Mouse (Mus musculus) heart, adult 9 months (tissue): ENCODE results near the gene Nt5dc1.
"Not testable (repeated sequence)": the region's sequence is repeated elsewhere in the genome, so short reads cannot be mapped to it uniquely, and the experiment has no call there.

Experiments used
- DNase-seq, 2 experiments: peaks; one replicate each; pipeline ENCODE4 v3.0.0; 2022; ENCODE audit warnings: low spot score in 2 of 2

The Nt5dc1 gene

GRCm38 (mm10) chr10:34312536-34312935 lies 105.8 kb downstream of the Nt5dc1 start:
- DNase-seq = no peak

DNA sequence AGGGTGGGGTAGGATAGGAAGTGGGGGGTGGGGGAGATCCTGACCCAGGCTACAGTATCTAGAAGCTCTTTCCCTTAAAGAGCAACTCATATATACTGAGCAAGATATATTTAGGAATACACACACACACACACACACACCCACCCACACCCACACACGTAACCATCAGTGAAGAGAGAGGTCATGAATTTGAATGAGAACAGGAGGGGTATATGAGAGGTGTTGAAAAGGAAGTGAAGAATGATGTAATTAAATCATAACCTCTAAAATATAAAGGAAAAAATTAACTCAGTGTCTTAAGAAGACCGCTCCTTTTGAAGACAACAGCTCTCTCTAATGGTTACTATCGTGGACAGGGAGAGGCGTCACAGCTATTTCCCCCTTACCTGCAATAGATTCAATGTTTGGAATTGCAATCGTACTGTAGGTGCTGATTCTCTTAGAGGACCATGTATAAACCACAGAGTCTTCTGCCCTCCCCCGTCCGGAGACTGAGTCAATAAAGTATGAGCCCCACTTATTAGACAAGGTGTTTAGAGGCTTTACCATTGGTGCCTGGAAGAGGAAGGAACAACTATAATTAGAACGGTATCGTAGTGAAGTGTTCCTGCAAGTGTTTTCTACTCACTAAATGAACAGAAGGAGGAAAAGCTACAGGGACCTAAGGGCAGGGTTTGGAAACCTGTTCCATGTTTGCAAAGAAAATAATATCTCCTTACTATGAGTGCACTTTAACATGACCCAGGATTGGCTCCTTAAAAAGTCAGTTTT lies 108.3 kb downstream of the Nt5dc1 start:
- no peak for DNase-seq

- no peak for DNase-seq
Measured at GRCm38 (mm10) chr10:34307070-34307469, 111.3 kb downstream of the Nt5dc1 start.

DNA sequence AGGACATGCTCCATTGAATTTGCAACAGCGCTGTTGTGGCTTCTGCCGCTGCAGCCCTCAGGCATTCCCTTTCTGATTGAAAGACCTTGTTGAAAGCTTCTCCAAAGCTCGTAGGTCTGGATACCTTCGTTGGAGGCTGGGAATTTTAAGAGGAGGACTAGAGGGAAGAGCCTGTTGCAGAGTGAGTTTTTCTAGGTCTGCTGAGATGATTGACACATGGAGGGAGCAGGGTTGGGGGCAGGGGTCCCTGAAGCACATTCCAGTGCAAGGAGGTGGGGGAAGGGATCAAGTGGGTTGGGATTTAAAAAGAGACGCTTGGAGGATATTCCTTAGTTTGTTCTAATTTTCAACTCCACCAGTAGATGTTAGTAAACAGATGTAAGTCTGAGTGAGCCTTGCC lies 118.0 kb downstream of the Nt5dc1 start:
- no peak for DNase-seq

- peak in 1 of 2 experiments; percentile 4 for DNase-seq
Measured at GRCm38 (mm10) chr10:34297980-34298753, 120.2 kb downstream of the Nt5dc1 start.

DNA sequence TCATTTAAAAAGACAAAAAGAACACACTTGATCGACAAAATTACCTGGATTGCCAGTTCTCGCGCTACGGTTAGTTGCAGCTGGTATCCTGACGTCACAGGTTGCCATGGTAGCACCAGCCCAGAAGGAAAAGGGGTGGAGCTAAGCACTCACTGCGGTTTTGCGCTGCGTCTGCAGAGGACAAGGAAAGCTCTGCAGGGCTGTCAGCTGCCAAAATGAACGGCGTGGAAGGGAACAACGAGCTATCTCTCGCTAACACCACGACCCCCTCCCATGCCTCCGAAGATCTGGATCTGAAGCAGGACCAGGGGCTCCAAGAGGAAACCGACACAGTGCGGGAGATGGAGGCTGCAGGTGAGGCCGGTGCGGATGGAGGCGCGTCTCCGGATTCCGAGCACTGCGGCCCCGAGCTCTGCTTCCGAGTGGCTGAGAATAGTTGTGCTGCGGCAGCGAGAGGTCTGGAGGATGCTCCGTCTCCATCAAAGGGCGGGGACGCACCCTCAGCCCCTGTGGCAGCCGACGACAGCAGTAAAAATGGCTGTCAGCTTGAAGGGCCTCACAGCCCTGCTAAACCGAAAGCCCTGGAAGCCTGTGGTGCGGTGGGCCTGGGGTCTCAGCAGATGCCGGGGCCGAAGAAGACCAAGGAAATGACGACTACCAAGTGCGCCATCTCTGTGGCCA lies 120.9 kb downstream of the Nt5dc1 start, which contains the start of gene Tspyl4:
Tspyl4 (plus strand) TSS at position 144 of the 681 bp plus-strand sequence.
- peak; percentile 90 to 91 for DNase-seq

GRCm38 (mm10) chr10:34296911-34297298 lies 121.4 kb downstream of the Nt5dc1 start:
- no peak for DNase-seq

- peak; percentile 50 to 58 for DNase-seq
Measured at GRCm38 (mm10) chr10:34282420-34283238, 135.7 kb downstream of the Nt5dc1 start.

GRCm38 (mm10) chr10:34281962-34282388 lies 136.4 kb downstream of the Nt5dc1 start, which contains the start of gene Tspyl1:
Gene Tspyl1 (plus strand): TSS chr10:34282190.
- DNase-seq = peak; percentile 97 to 98

GRCm38 (mm10) chr10:34281211-34281961 lies 137.0 kb downstream of the Nt5dc1 start:
- no peak for DNase-seq

DNA sequence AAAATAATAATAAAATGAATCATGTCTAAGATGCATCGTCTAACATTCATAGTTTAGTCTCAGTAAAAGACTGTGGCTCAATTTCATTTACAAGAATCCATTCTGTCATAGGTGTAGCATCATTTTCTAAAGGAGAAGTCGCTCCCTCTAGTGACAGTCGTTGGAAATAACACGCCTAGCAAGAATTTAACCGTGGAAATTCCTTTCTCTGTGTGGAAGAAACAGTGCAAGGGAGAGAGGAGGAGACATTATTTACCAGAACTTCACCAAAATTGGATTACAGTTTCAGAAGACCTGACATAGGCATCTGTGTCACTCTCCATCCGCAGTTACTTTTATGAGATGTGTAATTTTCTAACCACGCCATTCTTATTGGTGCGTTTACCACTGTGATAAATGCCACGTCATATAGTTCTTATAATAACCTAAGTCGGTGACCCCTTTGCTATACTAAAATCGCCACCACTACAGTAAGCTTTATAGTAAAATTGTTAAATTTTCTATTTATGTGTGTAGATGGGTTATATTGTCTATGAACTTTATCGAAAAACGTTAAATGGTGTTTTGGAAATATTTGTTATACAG lies 137.7 kb downstream of the Nt5dc1 start:
- DNase-seq = peak in 1 of 2 experiments; percentile 55

DNA sequence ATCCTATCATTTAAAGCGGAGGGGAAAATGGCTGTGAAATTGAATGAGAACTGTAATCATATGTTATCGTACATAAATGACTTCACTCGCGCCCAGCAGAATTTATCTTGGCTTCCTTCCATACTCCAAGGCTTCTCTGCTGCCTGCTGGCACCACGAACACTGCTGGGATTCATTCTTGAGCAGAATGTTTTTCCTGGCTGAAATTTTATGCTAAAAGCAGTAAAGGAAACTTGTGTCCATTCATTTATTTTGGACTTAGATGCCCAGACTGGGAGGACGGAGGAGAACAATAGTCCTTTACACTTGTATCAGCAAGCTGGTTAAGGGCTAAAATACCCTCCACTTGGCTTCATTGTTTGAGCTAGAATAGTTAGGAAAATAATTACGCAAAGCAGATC lies 146.7 kb downstream of the Nt5dc1 start:
- peak; percentile 10 to 43 for DNase-seq

- DNase-seq = no peak
Measured at GRCm38 (mm10) chr10:34267312-34268070, 150.9 kb downstream of the Nt5dc1 start.

DNA sequence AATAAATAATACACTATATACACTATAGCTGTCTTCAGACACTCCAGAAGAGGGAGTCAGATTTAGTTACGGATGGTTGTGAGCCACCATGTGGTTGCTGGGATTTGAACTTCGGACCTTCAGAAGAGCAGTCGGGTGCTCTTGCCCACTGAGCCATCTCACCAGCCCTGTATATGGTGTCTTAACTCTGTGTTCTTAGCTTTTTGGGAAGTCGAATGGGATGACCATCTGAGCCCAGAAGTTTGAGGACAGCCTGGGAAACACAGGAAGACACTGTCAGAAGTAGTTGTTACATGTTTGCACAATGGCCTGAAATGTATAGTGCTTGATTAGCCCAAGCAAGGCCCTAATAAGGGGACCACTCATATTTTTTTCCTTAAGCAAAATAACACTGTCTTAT lies 153.2 kb downstream of the Nt5dc1 start:
- no peak for DNase-seq

DNA sequence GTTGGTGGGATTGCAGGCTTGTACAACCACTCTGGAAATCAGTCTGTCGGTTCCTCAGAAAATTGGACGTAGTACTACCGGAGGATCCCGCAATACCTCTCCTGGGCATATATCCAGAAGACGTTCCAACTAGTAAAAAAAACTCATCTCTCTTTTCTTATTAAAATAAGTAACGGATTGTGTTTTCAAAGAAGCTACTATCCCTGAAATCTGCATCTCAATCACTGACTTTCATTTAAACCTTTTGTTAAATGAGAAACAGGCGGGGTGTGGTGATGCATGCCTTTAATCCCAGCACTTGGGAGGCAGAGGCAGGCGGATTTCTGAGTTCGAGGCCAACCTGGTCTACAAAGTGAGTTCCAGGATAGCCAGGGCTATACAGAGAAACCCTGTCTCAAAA lies 165.5 kb downstream of the Nt5dc1 start:
- DNase-seq = not testable (repeated sequence)

DNA sequence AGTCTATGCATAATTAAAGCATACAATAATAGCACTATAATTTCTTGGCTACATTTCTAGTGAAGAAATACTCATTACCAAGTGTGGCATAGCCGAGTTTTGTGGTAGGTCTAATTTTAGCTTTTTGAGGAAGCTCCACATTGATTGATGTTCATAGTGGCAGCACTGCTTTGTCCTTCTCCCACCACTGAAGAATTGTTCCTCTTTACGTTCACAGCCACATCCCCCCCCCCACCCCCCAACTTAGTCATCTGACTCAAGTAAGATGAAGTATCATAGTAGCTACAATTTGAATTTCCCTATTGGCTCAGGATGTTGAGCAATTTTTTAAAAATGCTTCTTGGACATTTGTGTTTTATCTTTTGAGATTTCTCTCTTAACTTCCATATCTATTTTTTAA lies 168.8 kb downstream of the Nt5dc1 start:
- no peak for DNase-seq

DNA sequence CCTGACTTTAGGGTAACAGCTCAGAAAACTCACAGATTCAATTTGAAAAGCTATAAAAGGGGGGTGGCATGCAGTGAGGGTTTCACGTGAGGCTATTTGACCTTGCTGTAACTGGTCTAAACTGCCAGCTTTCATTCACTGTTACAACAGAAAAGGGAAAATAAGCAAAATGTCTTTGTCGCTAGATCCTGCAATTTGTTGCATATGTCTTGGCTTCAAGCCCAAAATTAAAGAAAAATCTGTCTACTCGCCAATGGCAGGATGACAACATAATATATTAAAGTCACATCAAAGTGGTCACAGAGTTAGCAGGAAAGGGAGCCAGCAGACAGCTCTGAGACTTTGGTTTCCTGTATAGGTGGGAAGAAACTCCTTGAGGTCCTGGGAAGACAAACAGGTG lies 170.6 kb downstream of the Nt5dc1 start:
- no peak for DNase-seq

GRCm38 (mm10) chr10:34246106-34246505 lies 172.2 kb downstream of the Nt5dc1 start:
- DNase-seq = peak in 1 of 2 experiments; percentile 27

GRCm38 (mm10) chr10:34244745-34245144 lies 173.6 kb downstream of the Nt5dc1 start:
- DNase-seq = no peak
